Mouse (Mus musculus) forebrain, embryonic 13.5 days (tissue): ENCODE results near the gene Mpdz. TPM values are rescaled to one million over a fixed set of nuclear protein-coding genes. Genes with fewer than 3 reads are reported as not detected.
A peak's percentile ranks its signal among the peaks of the same experiment; 100 is the strongest.

Source experiments
- ATAC-seq: fragments of 200-750 bp; cut with Nextera tagmentation; 2 replicates; pipeline ENCODE4 v1.8.0; 2017
- H3K27ac ChIP-seq: fragments of 300-500 bp; sonication (generic); 2 replicates; pipeline ENCODE4 v1.5.1; 2015; ENCODE audit warnings: inconsistent platforms, mild to moderate bottlenecking, moderate library complexity
- H3K27me3 ChIP-seq: fragments of 300-500 bp; sonication (generic); 2 replicates; pipeline ENCODE4 v1.6.1; 2015; ENCODE audit warnings: mild to moderate bottlenecking, inconsistent platforms
- H3K36me3 ChIP-seq: fragments of 300-500 bp; sonication (generic); 2 replicates; pipeline ENCODE4 v1.6.1; 2015; ENCODE audit warnings: mild to moderate bottlenecking, inconsistent platforms; ENCODE audit not compliant: poor library complexity, severe bottlenecking
- H3K4me1 ChIP-seq: fragments of 300-500 bp; sonication (generic); 2 replicates; pipeline ENCODE4 v1.6.1; 2015; ENCODE audit warnings: inconsistent platforms
- H3K4me2 ChIP-seq: fragments of 300-500 bp; sonication (generic); 2 replicates; pipeline ENCODE4 v1.6.1; 2015; ENCODE audit warnings: inconsistent platforms, mild to moderate bottlenecking, moderate library complexity
- H3K4me3 ChIP-seq: fragments of 300-500 bp; sonication (generic); 2 replicates; pipeline ENCODE4 v1.5.1; 2015; ENCODE audit warnings: mild to moderate bottlenecking, inconsistent platforms
- H3K9ac ChIP-seq: fragments of 300-500 bp; sonication (generic); 2 replicates; pipeline ENCODE4 v1.6.1; 2015; ENCODE audit warnings: mild to moderate bottlenecking, inconsistent platforms
- H3K9me3 ChIP-seq: fragments of 300-500 bp; sonication (generic); replicated peaks from 2 replicates; pipeline ENCODE4 v1.6.1; 2016; ENCODE audit warnings: inconsistent platforms
- WGBS: fragments of 180-500 bp; shearing (Covaris S2); methylation state at CpG from one replicate; pipeline ENCODE4 v1.1.7; 2015; 5-methylcytosine and 5-hydroxymethylcytosine counted together
- polyA plus RNA-seq: library from polyadenylated mRNA; unstranded; fragments of >200 nt; fragmentation: Nextera tagmentation; extraction: Ambion mirVana; gene quantifications from 2 replicates; pipeline ENCODE4 v1.2.1, GENCODE M21; 2015

The Mpdz gene
- polyA plus RNA-seq, 1 experiment from 2014 or later = 26.0 TPM

DNA sequence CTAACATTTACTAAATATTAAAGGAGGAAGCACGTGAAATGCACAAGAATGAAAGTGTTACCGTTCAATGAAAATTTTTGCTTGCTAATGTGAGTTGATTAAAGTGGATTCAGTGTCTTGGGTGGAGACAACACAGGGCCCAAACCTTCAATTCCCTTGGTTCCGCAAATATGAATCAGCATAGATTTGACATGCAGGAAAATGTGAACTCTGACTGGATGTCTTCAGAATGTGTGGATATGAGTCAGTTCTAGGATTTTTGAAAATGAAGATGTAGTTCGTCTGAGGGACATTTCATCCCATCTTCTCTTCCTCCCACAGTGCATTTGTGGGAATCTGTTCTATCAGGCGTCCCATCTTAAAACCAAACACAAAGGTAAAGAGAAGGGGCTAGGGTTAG is 951 bp upstream of the Mpdz start:
- no peaks in the 10 kb centered on the region for H3K36me3 ChIP-seq
- H3K4me3 ChIP-seq = no peak overlapping the region
- ATAC-seq = no peak
- no peaks in the 10 kb centered on the region for H3K9me3 ChIP-seq
- 89% methylated on average over 5 of the region's 5 CpGs for WGBS
- no peak overlapping the region for H3K9ac ChIP-seq
- peaks cover 19% of the 10 kb centered on the region for H3K4me1 ChIP-seq
- H3K4me2 ChIP-seq = no peak overlapping the region
- no peaks in the 10 kb centered on the region for H3K27me3 ChIP-seq
- no peak overlapping the region for H3K27ac ChIP-seq

DNA sequence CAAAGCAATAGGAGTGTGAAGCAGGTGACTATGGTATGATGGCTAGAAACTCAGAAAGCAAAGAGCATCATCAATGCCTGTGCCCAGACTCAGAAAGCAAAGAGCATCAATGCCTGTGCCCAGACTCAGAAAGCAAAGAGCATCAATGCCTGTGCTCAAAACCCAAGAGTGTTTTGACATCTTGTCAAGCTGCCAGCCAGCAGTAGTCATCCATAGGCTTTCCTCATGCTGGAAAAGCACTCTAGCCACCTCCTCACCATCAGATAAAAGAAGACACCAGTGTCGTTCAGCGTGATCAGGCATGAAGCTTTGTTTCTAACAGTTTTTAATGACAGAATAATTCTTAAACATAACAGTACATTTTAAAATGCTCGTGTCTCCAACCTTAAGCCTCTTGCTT is 8.7 kb downstream of the Mpdz start:
- H3K36me3 ChIP-seq = no peaks in the 10 kb centered on the region
- 80% methylated on average over 3 of the region's 3 CpGs for WGBS

DNA sequence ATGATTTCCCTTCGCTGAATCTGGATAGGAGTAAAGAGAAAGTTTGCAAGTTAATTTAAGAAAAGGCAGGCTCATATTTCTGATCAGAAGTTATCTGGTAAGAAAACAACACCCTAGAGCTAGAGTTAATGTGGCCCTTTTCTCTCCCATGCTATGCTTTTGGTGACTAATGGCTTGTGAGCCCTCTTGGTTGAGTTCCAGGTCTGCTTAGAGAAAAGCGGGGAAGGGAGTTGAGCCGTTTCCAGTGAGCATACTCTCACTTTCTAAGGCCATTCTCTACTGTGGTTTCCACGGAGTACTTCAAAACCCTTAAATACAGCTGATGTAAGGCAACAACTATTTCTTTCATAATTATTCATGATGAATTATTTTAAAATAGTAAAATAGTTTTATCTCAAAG is 11.8 kb downstream of the Mpdz start:
- WGBS = 77% methylated on average over 4 of the region's 4 CpGs
- H3K4me1 ChIP-seq = no peaks in the 10 kb centered on the region; the same call in 1 of the 2 replicates
- no peaks in the 10 kb centered on the region for H3K27me3 ChIP-seq
- H3K27ac ChIP-seq = no peak overlapping the region
- H3K4me2 ChIP-seq = no peak overlapping the region
- no peaks in the 10 kb centered on the region for H3K36me3 ChIP-seq
- no peaks in the 10 kb centered on the region for H3K9me3 ChIP-seq
- H3K4me3 ChIP-seq = no peak overlapping the region
- no peak for ATAC-seq
- H3K9ac ChIP-seq = no peak overlapping the region

More for the DNA sequence above, 8.7 kb downstream of the Mpdz start:
- H3K9me3 ChIP-seq = no peaks in the 10 kb centered on the region
- no peak overlapping the region for H3K9ac ChIP-seq
- H3K4me3 ChIP-seq = no peak overlapping the region
- H3K4me2 ChIP-seq = no peak overlapping the region
- no peaks in the 10 kb centered on the region for H3K27me3 ChIP-seq
- no peak for ATAC-seq
- H3K4me1 ChIP-seq = no peaks in the 10 kb centered on the region; the same call in 1 of the 2 replicates
- H3K27ac ChIP-seq = no peak overlapping the region

DNA sequence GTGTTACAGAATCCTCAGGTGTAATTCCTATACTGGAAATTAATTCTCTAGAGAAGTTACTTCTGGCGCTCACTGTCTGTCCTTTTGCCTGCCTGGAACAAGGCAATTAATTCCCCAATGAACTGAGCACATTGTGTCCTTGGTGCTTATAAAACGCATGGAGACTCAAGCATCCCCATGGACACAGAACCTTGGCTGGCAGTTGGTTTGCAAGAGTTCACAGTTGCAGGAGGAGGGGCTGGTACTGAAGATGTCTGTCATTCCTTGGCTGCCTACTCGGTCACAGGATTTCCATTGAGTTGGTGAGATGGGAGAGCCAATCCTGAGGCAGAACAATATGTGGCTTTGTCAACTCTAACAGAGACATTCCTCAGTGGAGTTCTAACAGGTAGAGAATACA is 12.5 kb downstream of the Mpdz start:
- Histone ChIP-seq H3K27me3 (no peaks in the 10 kb centered on the region), H3K9me3 (no peaks in the 10 kb centered on the region), H3K36me3 (no peaks in the 10 kb centered on the region), H3K9ac (no peak overlapping the region), H3K4me3 (no peak overlapping the region), H3K27ac (no peak overlapping the region), H3K4me1 (no peaks in the 10 kb centered on the region; the same call in 1 of the 2 replicates), H3K4me2 (no peak overlapping the region)
- WGBS = 64% methylated on average over 3 of the region's 3 CpGs
- no peak for ATAC-seq

DNA sequence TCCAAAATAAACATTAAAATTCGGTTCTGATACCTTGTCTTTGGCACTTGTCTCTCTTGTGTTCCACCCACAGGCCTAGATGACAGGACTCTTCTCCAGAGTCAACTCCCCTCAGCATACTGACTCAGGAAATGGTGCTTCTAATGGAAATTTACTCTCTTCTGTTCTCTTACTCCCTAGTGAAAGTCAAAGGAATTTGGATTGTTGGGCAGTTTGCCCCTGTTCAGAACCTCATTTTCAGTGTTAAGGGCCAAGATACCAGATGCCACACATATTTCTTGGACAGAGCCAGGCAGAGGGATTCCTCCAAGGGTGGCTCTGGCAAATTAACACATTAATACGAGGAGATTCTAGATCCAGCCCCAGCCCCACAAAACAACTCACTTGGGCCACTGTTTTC is 12.9 kb downstream of the Mpdz start:
- no peak overlapping the region for H3K27ac ChIP-seq
- no peak for ATAC-seq
- no peak overlapping the region for H3K4me2 ChIP-seq
- no peaks in the 10 kb centered on the region; the same call in 1 of the 2 replicates for H3K4me1 ChIP-seq
- H3K27me3 ChIP-seq = no peaks in the 10 kb centered on the region
- no peak overlapping the region for H3K9ac ChIP-seq
- 88% methylated on average over 2 of the region's 2 CpGs for WGBS
- H3K9me3 ChIP-seq = no peaks in the 10 kb centered on the region
- H3K4me3 ChIP-seq = no peak overlapping the region
- H3K36me3 ChIP-seq = no peaks in the 10 kb centered on the region

DNA sequence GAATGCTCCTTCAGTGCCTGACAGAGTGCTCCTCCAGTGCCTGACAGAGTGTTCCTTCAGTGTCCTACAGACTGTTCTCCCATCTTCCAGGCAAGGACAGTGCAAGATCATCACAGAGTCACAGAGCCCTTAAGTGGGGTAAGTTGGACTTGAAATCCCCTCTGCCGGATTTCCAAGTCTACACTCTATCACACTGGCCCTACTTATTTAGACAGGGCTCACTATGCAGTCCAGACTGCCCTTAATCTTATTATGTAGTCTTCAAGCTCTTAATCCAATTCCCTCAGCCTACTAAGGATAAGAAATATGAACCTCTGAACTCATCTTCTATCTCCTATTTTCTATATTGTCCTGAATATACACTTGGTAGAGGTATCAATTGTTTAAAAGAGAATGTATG is 19.1 kb downstream of the Mpdz start:
- H3K27me3 ChIP-seq = no peaks in the 10 kb centered on the region
- no peaks in the 10 kb centered on the region for H3K9me3 ChIP-seq
- no peak overlapping the region for H3K4me2 ChIP-seq
- H3K36me3 ChIP-seq = no peaks in the 10 kb centered on the region
- no peak for ATAC-seq
- H3K4me3 ChIP-seq = no peak overlapping the region
- peaks cover 4% of the 10 kb centered on the region for H3K4me1 ChIP-seq
- no peak overlapping the region for H3K9ac ChIP-seq
- 46% methylated on average over 1 of the region's 1 CpGs for WGBS
- H3K27ac ChIP-seq = no peak overlapping the region

- no peak overlapping the region for H3K4me2 ChIP-seq
- 87% methylated on average over 2 of the region's 2 CpGs for WGBS
- H3K4me3 ChIP-seq = no peak overlapping the region
Observed at GRCm38 (mm10) chr4:81421621-81422020, 21.0 kb downstream of the Mpdz start.

DNA sequence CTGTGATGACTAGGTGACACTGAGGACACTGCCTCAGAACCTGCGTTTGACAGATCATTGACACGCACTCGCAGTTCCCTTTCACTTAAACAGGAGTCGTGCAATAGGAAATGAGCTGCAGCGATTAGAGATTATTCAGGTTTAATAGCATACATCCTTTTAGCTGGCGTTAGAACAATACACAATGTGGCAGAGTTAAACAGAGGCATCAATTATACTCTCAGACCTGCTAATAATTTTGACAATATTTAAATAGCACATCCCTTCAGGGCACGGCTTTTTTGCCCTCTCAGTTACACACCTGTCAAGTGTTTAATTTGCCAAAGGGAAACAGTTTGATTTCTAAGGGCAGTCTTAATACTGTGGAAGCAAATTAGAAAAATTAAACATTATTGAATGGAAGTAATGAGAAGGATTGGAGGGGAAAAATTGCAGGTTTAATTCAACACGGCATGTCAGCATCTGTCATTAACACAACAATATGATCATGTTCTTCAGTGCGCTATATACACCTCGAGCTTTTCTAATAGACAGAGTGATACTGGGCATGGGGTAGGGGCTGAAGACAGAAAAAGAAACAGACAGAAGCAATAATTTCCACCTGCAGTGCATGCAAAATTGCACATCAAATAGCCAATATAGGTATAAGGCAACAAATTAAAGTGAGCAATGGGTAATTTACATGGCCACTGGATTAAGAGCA is 27.1 kb downstream of the Mpdz start:
- no peak overlapping the region for H3K27ac ChIP-seq
- peak overlapping the region; percentile 34 for H3K4me2 ChIP-seq
- no peaks in the 10 kb centered on the region for H3K9me3 ChIP-seq
- H3K9ac ChIP-seq = no peak overlapping the region
- no peaks in the 10 kb centered on the region for H3K27me3 ChIP-seq
- no peaks in the 10 kb centered on the region for H3K36me3 ChIP-seq
- peak; percentile 92 for ATAC-seq
- no peak overlapping the region for H3K4me3 ChIP-seq
- peaks cover 17% of the 10 kb centered on the region for H3K4me1 ChIP-seq
- WGBS = 29% methylated on average over 10 of the region's 10 CpGs

More at GRCm38 (mm10) chr4:81421621-81422020, 21.0 kb downstream of the Mpdz start:
- Histone ChIP-seq H3K4me1 (peaks cover 8% of the 10 kb centered on the region), H3K36me3 (no peaks in the 10 kb centered on the region), H3K9ac (no peak overlapping the region), H3K27me3 (no peaks in the 10 kb centered on the region), H3K9me3 (no peaks in the 10 kb centered on the region), H3K27ac (no peak overlapping the region)
- ATAC-seq = no peak

DNA sequence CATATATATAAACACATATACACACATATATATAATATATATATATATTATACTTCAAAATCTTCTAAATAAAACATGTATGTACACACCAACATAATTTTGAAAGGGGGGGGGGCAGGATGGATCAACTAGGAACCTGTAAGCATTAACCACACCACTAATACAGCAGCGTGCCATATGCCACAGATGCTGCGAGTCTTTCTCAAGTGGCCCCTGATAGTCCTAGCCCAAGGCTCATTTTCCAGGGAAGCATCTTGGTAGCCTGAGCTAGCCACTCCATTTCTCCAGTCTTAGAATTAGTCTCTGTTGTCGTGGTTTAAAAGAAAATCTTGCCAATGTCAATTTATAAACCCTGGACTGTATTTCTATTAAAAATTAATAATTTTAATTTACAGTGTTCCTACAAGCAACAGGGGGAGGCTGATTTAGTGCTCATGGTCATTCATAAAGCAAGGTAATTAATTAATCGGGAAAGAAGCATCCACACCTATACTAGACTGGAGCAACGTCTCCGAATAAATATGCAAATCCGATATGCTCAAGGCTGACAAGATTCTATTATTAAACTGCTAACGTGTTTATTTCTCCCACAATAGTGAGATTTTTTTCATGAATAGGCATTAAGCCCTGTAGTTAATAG is 27.8 kb downstream of the Mpdz start:
- H3K4me3 ChIP-seq = no peak overlapping the region
- H3K27ac ChIP-seq = peak overlapping the region; percentile 35; the same call in 1 of the 2 replicates
- no peaks in the 10 kb centered on the region for H3K36me3 ChIP-seq
- H3K9me3 ChIP-seq = no peaks in the 10 kb centered on the region
- H3K9ac ChIP-seq = no peak overlapping the region
- peak; percentile 66 for ATAC-seq
- peaks cover 17% of the 10 kb centered on the region for H3K4me1 ChIP-seq
- no peaks in the 10 kb centered on the region for H3K27me3 ChIP-seq
- H3K4me2 ChIP-seq = peak overlapping the region; percentile 34
- WGBS = 46% methylated on average over 8 of the region's 8 CpGs

DNA sequence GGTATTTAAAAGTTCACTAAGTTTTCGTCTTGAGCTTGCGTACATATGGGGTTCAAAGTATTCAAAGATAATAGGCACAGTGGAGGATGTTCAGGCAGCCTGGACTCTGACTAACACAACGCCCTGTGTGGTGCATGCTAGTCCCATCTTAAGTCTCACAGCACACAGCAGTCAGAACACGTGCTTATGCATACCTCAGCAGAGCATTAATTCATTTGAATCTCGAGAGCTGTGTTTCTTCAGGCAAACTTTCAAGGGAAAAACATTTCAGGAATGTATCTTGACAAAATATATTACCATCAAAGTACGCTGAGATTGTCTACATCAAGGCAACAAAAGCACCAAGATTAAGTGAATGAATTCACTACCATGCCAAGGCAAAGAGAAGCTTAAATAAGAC is 45.7 kb downstream of the Mpdz start:
- 92% methylated on average over 6 of the region's 6 CpGs for WGBS
- H3K27me3 ChIP-seq = no peaks in the 10 kb centered on the region
- no peak for ATAC-seq
- H3K4me3 ChIP-seq = no peak overlapping the region
- H3K4me1 ChIP-seq = no peaks in the 10 kb centered on the region
- no peaks in the 10 kb centered on the region for H3K9me3 ChIP-seq
- H3K27ac ChIP-seq = no peak overlapping the region
- H3K4me2 ChIP-seq = no peak overlapping the region
- H3K36me3 ChIP-seq = peaks cover 12% of the 10 kb centered on the region
- H3K9ac ChIP-seq = no peak overlapping the region

- Histone ChIP-seq H3K4me3 (no peak overlapping the region), H3K27ac (no peak overlapping the region), H3K9me3 (no peaks in the 10 kb centered on the region), H3K4me2 (no peak overlapping the region), H3K27me3 (no peaks in the 10 kb centered on the region), H3K4me1 (peaks cover 8% of the 10 kb centered on the region), H3K9ac (no peak overlapping the region), H3K36me3 (peaks cover 12% of the 10 kb centered on the region)
- WGBS = 87% methylated on average over 3 of the region's 3 CpGs
- no peak for ATAC-seq
Observed at GRCm38 (mm10) chr4:81392869-81393268, 49.7 kb downstream of the Mpdz start.

DNA sequence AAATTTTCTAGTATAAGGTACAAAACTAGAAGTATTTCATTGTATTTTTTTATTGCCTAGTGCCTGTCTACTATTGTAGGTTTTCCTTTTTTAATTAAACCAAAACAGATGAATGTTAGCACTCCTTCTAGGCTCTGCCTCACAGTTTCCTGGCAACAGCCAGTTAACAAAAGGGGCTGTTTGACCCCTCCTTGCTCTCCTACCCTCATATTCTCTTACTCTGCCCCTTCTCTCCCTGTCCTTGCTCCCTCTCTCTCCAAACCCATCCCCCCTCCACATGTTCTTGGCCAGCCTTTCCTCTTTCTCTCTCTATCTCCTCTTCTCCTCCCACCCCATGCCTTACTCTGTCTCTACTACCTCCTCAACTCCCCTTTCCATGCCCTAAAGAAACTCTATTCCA is 53.4 kb downstream of the Mpdz start:
- H3K4me1 ChIP-seq = peaks cover 8% of the 10 kb centered on the region
- no peaks in the 10 kb centered on the region for H3K27me3 ChIP-seq
- ATAC-seq = peak; percentile 41; the same call in 1 of the 2 replicates
- no peak overlapping the region for H3K9ac ChIP-seq
- H3K9me3 ChIP-seq = no peaks in the 10 kb centered on the region
- no peak overlapping the region for H3K4me2 ChIP-seq
- H3K27ac ChIP-seq = no peak overlapping the region
- H3K4me3 ChIP-seq = no peak overlapping the region
- peaks cover 7% of the 10 kb centered on the region; the same call in 1 of the 2 replicates for H3K36me3 ChIP-seq
